Mouse (Mus musculus) heart, adult 2 months (tissue): Measurements from ENCODE around the gene 4933428G20Rik. TPM values are rescaled to one million over a fixed set of nuclear protein-coding genes. Genes with fewer than 3 reads are reported as not detected.

ENCODE experiments used
- DNase-seq, 2 experiments: peaks; one replicate each; pipeline ENCODE4 v3.0.0; 2021
- H3K27ac ChIP-seq: fragments of 200-600 bp; 2 replicates; pipeline ENCODE4 v1.8.1; 2022
- H3K27me3 ChIP-seq: fragments of 200-500 bp; 2 replicates; pipeline ENCODE4 v1.6.1; 2012; ENCODE audit warnings: mild to moderate bottlenecking, low read length, inconsistent platforms, mixed read lengths; ENCODE audit not compliant: control insufficient read depth, insufficient read depth
- H3K36me3 ChIP-seq: fragments of 200-500 bp; 2 replicates; pipeline ENCODE4 v1.6.1; 2012; ENCODE audit warnings: low read length, inconsistent platforms; ENCODE audit not compliant: control insufficient read depth, insufficient read depth
- H3K4me1 ChIP-seq: fragments of 200-500 bp; 2 replicates; pipeline ENCODE4 v1.6.1; 2011; ENCODE audit warnings: low read length; ENCODE audit not compliant: control insufficient read depth, insufficient read depth
- H3K4me3 ChIP-seq: fragments of 200-600 bp; 2 replicates; pipeline ENCODE4 v1.8.1; 2022
- H3K79me2 ChIP-seq: fragments of 200-500 bp; replicated peaks from 2 replicates; pipeline ENCODE4 v1.6.1; 2012; ENCODE audit warnings: mild to moderate bottlenecking, inconsistent platforms, low read length, moderate library complexity, mixed read lengths; ENCODE audit not compliant: control insufficient read depth, insufficient read depth
- H3K9ac ChIP-seq: fragments of 200-500 bp; 2 replicates; pipeline ENCODE4 v1.6.1; 2012; ENCODE audit warnings: low read depth, mild to moderate bottlenecking, control low read depth, inconsistent platforms, low read length, mixed read lengths
- CTCF ChIP-seq: fragments of 200-600 bp; IDR thresholded peaks from 2 replicates; pipeline ENCODE4 v1.8.1; 2022; ENCODE audit warnings: antibody characterized with exemption, mild to moderate bottlenecking, moderate library complexity
- EP300 ChIP-seq: fragments of 200-500 bp; IDR thresholded peaks from 2 replicates; pipeline ENCODE4 v1.6.1; 2011; ENCODE audit warnings: low read depth, low read length, control low read depth; ENCODE audit not compliant: insufficient read depth
- POLR2A ChIP-seq: fragments of 200-500 bp; IDR thresholded peaks from 2 replicates; pipeline ENCODE4 v1.6.1; 2011; ENCODE audit warnings: mild to moderate bottlenecking, low read depth, low read length, control low read depth; ENCODE audit not compliant: insufficient read depth
- WGBS: fragments of 180-500 bp; shearing (Covaris S2); methylation state at CpG from one replicate; pipeline ENCODE4 v1.1.7; 2018; 5-methylcytosine and 5-hydroxymethylcytosine counted together
- intact Hi-C: fragments of 180-260 bp; cut with DNase I; formaldehyde crosslinking; loops from one replicate; pipeline ENCODE4 v1.15.1; 2025
- polyA plus RNA-seq: library from polyadenylated mRNA; depleted of rRNA; stranded (reverse); fragments of >200 nt; gene quantifications from 2 replicates; pipeline ENCODE4 v1.2.3, GENCODE M21; 2012
- total RNA-seq, 2 experiments: library from RNA; stranded (reverse); gene quantifications; 2 replicates each; pipeline ENCODE4 v1.2.3; 2021

Gene 4933428G20Rik
- total and polyA plus RNA-seq, 3 experiments = not detected

- H3K36me3 ChIP-seq = no peaks in the 10 kb centered on the region
- H3K9ac ChIP-seq = no peak overlapping the region
- H3K27ac ChIP-seq = no peak overlapping the region
- DNase-seq = no peak
- peaks cover 15% of the 10 kb centered on the region for H3K4me1 ChIP-seq
- no peak for TF ChIP-seq EP300
- TF ChIP-seq CTCF = no peak
- TF ChIP-seq POLR2A = no peak
- H3K27me3 ChIP-seq = no peaks in the 10 kb centered on the region
- WGBS = 82% methylated on average over 7 of the region's 7 CpGs
- H3K79me2 ChIP-seq = no peaks in the 10 kb centered on the region; the same call in 1 of the 2 replicates
- no peak overlapping the region for H3K4me3 ChIP-seq
- intact Hi-C loops = no loop called here
These were observed 52.2 kb downstream of the 4933428G20Rik start for GRCm38 (mm10) chr11:97447979-97448378.

GRCm38 (mm10) chr11:97445999-97446511, 54.1 kb downstream of the 4933428G20Rik start:
- DNase-seq = peak in 1 of 2 experiments; percentile 22
- Histone ChIP-seq H3K27ac (no peak overlapping the region), H3K9ac (no peak overlapping the region), H3K4me3 (no peak overlapping the region), H3K4me1 (peaks cover 19% of the 10 kb centered on the region), H3K79me2 (no peaks in the 10 kb centered on the region; the same call in 1 of the 2 replicates), H3K27me3 (no peaks in the 10 kb centered on the region), H3K36me3 (no peaks in the 10 kb centered on the region; the same call in 1 of the 2 replicates)
- 55% methylated on average over 4 of the region's 4 CpGs for WGBS
- intact Hi-C loops = no loop called here
- TF ChIP-seq CTCF (no peak), EP300 (no peak), POLR2A (no peak)

GRCm38 (mm10) chr11:97445596-97445995, 54.5 kb downstream of the 4933428G20Rik start:
- Histone ChIP-seq H3K4me3 (no peak overlapping the region), H3K9ac (no peak overlapping the region), H3K36me3 (no peaks in the 10 kb centered on the region; the same call in 1 of the 2 replicates), H3K27ac (no peak overlapping the region), H3K4me1 (peaks cover 19% of the 10 kb centered on the region), H3K79me2 (no peaks in the 10 kb centered on the region; the same call in 1 of the 2 replicates), H3K27me3 (no peaks in the 10 kb centered on the region)
- 55% methylated on average over 6 of the region's 6 CpGs for WGBS
- TF ChIP-seq POLR2A (no peak), CTCF (no peak), EP300 (no peak)
- peak in 1 of 2 experiments; percentile 22 for DNase-seq
- intact Hi-C loops = no loop called here

DNA sequence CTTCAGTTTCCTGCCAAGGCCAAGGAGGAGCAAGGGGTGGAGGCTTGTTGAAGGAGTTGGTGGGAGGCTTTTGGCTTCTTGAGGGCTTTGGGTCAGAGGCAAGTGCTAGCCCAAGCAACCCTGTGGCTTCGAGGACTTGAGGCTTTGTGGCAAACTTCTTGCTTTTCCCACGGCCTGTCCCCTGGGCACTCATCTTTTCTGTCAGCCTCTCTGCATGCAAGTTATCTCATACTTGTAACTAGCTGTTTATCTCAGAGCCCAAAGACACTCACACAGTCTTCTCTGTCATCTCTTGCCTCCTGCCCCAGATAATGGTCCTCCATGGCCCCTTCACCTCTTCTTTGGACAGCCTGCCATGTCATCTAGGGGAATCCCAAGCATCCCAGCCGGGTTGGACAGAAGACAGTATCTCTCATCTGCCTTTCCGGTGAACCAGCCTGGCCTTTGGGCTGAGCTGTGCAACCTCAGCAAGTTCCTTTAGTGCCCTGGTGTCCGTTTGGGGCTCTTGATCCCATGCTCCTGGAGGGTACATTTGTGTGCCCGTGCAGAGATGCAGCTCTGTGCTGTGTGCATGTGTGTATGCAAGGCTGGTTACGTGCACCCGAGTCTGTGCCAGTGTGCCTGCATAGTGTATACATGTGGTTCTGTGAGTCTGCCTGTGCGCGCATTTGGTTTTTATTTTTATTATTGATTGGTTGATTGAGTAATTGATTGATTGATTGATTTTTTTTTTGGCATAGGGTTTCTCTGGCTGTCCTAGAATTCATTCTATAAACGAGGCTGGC, 57.1 kb downstream of the 4933428G20Rik start:
- no peak overlapping the region; the same call in 1 of the 2 replicates for H3K27ac ChIP-seq
- peaks cover 2% of the 10 kb centered on the region; the same call in 1 of the 2 replicates for H3K36me3 ChIP-seq
- TF ChIP-seq POLR2A (no peak), CTCF (no peak), EP300 (no peak)
- H3K79me2 ChIP-seq = no peaks in the 10 kb centered on the region; the same call in 1 of the 2 replicates
- no peak for DNase-seq
- no peaks in the 10 kb centered on the region for H3K27me3 ChIP-seq
- intact Hi-C loops = no loop called here
- H3K4me3 ChIP-seq = no peak overlapping the region
- H3K9ac ChIP-seq = no peak overlapping the region
- H3K4me1 ChIP-seq = peaks cover 23% of the 10 kb centered on the region
- 71% methylated on average over 11 of the region's 11 CpGs for WGBS

DNA sequence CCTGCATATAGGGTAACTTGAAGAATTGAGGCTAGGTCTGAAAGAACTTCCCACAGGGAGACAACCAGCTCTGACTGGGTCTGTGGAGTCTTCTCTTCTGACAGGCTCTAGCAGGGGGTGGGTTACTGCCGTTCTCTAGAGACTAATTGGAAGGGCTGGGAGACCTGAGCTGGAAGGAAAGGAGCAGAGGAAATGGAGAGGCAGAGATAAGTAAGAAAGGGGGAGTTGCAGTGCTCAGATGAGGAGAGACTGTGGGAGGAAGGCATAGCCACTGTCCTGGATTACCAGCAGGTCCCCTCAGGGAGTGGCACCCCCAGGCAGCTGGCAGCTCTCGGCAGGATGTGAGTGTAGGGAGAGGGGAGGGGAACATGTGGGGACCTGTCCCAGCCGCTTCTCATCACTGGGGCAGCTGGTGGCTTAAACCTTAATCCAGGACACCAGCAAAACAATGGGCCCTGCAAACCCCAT, 58.4 kb downstream of the 4933428G20Rik start:
- peak in 1 of 2 experiments; percentile 41 for DNase-seq
- intact Hi-C loops = no loop called here
- Histone ChIP-seq H3K27me3 (no peaks in the 10 kb centered on the region), H3K4me1 (peaks cover 28% of the 10 kb centered on the region), H3K79me2 (no peaks in the 10 kb centered on the region; the same call in 1 of the 2 replicates), H3K4me3 (peak overlapping the region; percentile 77), H3K36me3 (peaks cover 2% of the 10 kb centered on the region; the same call in 1 of the 2 replicates), H3K27ac (peak overlapping the region; percentile 93), H3K9ac (peak overlapping the region; percentile 82; the same call in 1 of the 2 replicates)
- 38% methylated on average over 3 of the region's 3 CpGs for WGBS
- TF ChIP-seq CTCF (no peak), POLR2A (no peak), EP300 (no peak)
